Mouse (Mus musculus): ENCODE measurements at regions not wholly inside any gene's neighbourhood (a gene's known extent, or its start where the extent isn't known, plus 50 kb on each side); places are given as distances from the start of the nearest gene placed in this dataset.

- no peak for DNase-seq (ENCODE audit: low spot score in 2 of 2)
These were observed 695.4 kb upstream of the Tbl1xr1 start for GRCm38 (mm10) chr3:21381072-21381471.

GRCm38 (mm10) chr3:21403551-21403950 lies 672.9 kb upstream of the Tbl1xr1 start:
- DNase-seq (ENCODE audit: low spot score in 2 of 2) = no peak

GRCm38 (mm10) chr3:21404058-21404457 lies 672.4 kb upstream of the Tbl1xr1 start:
- no peak for DNase-seq (ENCODE audit: low spot score in 2 of 2)

GRCm38 (mm10) chr3:21407077-21407476 lies 669.4 kb upstream of the Tbl1xr1 start:
- DNase-seq (ENCODE audit: low spot score in 2 of 2) = no peak

GRCm38 (mm10) chr3:21412010-21412409 lies 664.4 kb upstream of the Tbl1xr1 start:
- DNase-seq (ENCODE audit: low spot score in 2 of 2) = no peak

- no peak for DNase-seq (ENCODE audit: low spot score in 2 of 2)
These were observed 653.3 kb upstream of the Tbl1xr1 start for GRCm38 (mm10) chr3:21423139-21423538.

GRCm38 (mm10) chr3:21426538-21426937 lies 649.9 kb upstream of the Tbl1xr1 start:
- no peak for DNase-seq (ENCODE audit: low spot score in 2 of 2)

- no peak for DNase-seq (ENCODE audit: low spot score in 2 of 2)
These were observed 648.9 kb upstream of the Tbl1xr1 start for GRCm38 (mm10) chr3:21427408-21428031.

- no peak for DNase-seq (ENCODE audit: low spot score in 2 of 2)
These were observed 648.3 kb upstream of the Tbl1xr1 start for GRCm38 (mm10) chr3:21428120-21428519.

GRCm38 (mm10) chr3:21464245-21464644 lies 612.2 kb upstream of the Tbl1xr1 start:
- DNase-seq (ENCODE audit: low spot score in 2 of 2) = no peak

GRCm38 (mm10) chr3:21466113-21466645 lies 610.3 kb upstream of the Tbl1xr1 start:
- DNase-seq (ENCODE audit: low spot score in 2 of 2) = no peak

GRCm38 (mm10) chr3:21477366-21477765 lies 599.1 kb upstream of the Tbl1xr1 start:
- no peak for DNase-seq (ENCODE audit: low spot score in 2 of 2)

- no peak for DNase-seq (ENCODE audit: low spot score in 2 of 2)
These were observed 597.2 kb upstream of the Tbl1xr1 start for GRCm38 (mm10) chr3:21479021-21479795.

- DNase-seq (ENCODE audit: low spot score in 2 of 2) = no peak
These were observed 596.6 kb upstream of the Tbl1xr1 start for GRCm38 (mm10) chr3:21479846-21480245.

- DNase-seq (ENCODE audit: low spot score in 2 of 2) = peak; percentile 15 to 21
These were observed 592.4 kb upstream of the Tbl1xr1 start for GRCm38 (mm10) chr3:21484052-21484451.

- no peak for DNase-seq (ENCODE audit: low spot score in 2 of 2)
These were observed 591.0 kb upstream of the Tbl1xr1 start for GRCm38 (mm10) chr3:21485454-21485853.

- DNase-seq (ENCODE audit: low spot score in 2 of 2) = no peak
These were observed 586.9 kb upstream of the Tbl1xr1 start for GRCm38 (mm10) chr3:21489547-21489946.

GRCm38 (mm10) chr3:21492413-21492812 lies 584.0 kb upstream of the Tbl1xr1 start:
- no peak for DNase-seq (ENCODE audit: low spot score in 2 of 2)

- no peak for DNase-seq (ENCODE audit: low spot score in 2 of 2)
These were observed 583.1 kb upstream of the Tbl1xr1 start for GRCm38 (mm10) chr3:21493384-21493783.

- DNase-seq (ENCODE audit: low spot score in 2 of 2) = no peak
These were observed 581.5 kb upstream of the Tbl1xr1 start for GRCm38 (mm10) chr3:21494904-21495303.

GRCm38 (mm10) chr3:21495651-21496050 lies 580.8 kb upstream of the Tbl1xr1 start:
- DNase-seq (ENCODE audit: low spot score in 2 of 2) = no peak

GRCm38 (mm10) chr3:21496166-21496565 lies 580.3 kb upstream of the Tbl1xr1 start:
- no peak for DNase-seq (ENCODE audit: low spot score in 2 of 2)

GRCm38 (mm10) chr3:21497011-21497410 lies 579.4 kb upstream of the Tbl1xr1 start:
- DNase-seq (ENCODE audit: low spot score in 2 of 2) = no peak

Measured in spleen, postnatal 36 days (tissue).